Mouse (Mus musculus) thymus, adult 18-20 months (tissue): ENCODE measurements around the gene Osbpl8.

Source experiments
- DNase-seq, 2 experiments: peaks; one replicate each; pipeline ENCODE4 v3.0.0; 2022; ENCODE audit warnings: mixed read lengths in 2 of 2

Gene Osbpl8

GRCm38 (mm10) chr10:111242677-111243076 is 78.1 kb downstream of the Osbpl8 start:
- no peak for DNase-seq

- no peak for DNase-seq
Observed at GRCm38 (mm10) chr10:111247609-111248008, 83.1 kb downstream of the Osbpl8 start.

GRCm38 (mm10) chr10:111248177-111248576 is 83.6 kb downstream of the Osbpl8 start:
- DNase-seq = no peak

GRCm38 (mm10) chr10:111250192-111250591 is 85.6 kb downstream of the Osbpl8 start:
- DNase-seq = no peak

- no peak for DNase-seq
Observed at GRCm38 (mm10) chr10:111251666-111252065, 87.1 kb downstream of the Osbpl8 start.

GRCm38 (mm10) chr10:111255228-111255627 is 90.7 kb downstream of the Osbpl8 start:
- DNase-seq = no peak

DNA sequence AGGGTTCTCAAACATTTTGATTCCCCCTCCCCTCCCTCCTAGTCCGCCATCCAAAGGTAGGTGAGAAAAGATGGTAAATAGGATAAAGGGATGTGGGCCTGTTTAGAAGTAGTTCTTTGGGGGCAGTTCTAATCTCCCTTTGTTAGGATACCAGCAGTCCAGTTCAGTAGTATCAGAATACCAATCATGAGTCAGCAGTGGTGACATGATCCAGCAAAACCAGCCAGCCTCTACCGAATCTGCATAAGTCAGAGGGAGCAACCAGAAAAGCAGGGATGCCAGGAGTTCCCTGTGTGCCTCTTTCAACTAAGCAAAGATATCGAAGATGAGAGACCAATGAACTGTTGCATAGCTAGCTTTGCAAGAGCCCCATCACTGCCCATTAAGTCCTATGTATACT is 91.6 kb downstream of the Osbpl8 start:
- DNase-seq = no peak

- no peak for DNase-seq
Observed at GRCm38 (mm10) chr10:111257358-111257757, 92.8 kb downstream of the Osbpl8 start.

GRCm38 (mm10) chr10:111258256-111258655 is 93.7 kb downstream of the Osbpl8 start:
- no peak for DNase-seq

GRCm38 (mm10) chr10:111271687-111272086 is 107.1 kb downstream of the Osbpl8 start:
- DNase-seq = no peak

- DNase-seq = no peak
Observed at GRCm38 (mm10) chr10:111272905-111273304, 108.4 kb downstream of the Osbpl8 start.

DNA sequence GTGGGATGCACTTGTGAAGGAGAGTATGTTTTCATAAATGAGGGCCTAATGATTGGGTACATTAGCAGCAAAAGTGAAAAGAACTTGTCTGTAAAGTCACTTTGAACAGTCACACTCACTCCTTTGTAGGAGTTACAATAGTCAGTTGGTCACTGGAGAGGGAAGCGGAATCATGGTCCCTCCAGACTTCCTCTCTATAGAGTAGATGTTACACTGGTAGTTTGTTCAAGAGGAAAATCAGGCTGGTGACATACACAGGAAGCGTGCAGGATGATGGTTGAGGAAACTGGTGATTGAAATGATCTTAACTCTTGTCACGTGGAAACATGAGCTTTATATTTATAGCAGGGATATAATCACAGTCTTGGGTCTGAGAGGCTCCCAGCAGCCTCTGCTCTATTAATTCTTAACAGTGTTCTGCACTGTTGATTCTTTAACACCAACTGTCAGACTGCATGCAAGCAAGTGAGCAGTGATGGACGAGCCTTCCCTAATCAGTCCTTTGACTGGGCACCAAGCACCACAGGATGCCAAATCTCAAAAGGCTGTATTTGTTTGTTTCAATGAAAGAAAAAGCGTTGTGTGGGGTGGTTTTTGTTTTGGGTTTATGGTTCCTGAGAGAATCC is 109.0 kb downstream of the Osbpl8 start:
- DNase-seq = no peak

GRCm38 (mm10) chr10:111275822-111276221 is 111.3 kb downstream of the Osbpl8 start:
- DNase-seq = no peak

GRCm38 (mm10) chr10:111297631-111298030 is 133.1 kb downstream of the Osbpl8 start:
- no peak for DNase-seq

GRCm38 (mm10) chr10:111298140-111299098 is 133.9 kb downstream of the Osbpl8 start, which contains the start of gene Bbs10:
Bbs10 (plus strand) TSS chr10:111298679.
- DNase-seq = peak; percentile 87 to 92

- no peak for DNase-seq
Observed at GRCm38 (mm10) chr10:111299591-111299990, 135.0 kb downstream of the Osbpl8 start.

DNA sequence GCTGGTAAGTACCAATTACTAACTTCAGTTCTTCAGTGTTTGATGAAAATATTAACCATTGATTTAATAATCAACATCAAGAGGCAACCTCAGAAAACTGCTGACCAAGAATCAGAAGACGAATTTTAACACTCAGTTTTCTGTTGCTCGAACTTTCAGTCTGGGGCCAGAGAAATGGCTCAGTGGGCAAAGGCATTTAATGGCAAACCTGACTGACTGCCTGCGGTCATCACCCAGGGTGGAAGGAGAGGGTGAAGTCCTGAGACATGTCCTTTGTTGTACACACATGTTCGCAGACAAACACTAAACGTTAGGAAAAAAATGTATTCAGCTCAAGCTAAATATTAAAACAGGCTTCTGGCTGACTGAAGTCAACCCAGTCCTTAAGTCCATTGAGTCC is 136.5 kb downstream of the Osbpl8 start:
- DNase-seq = no peak

DNA sequence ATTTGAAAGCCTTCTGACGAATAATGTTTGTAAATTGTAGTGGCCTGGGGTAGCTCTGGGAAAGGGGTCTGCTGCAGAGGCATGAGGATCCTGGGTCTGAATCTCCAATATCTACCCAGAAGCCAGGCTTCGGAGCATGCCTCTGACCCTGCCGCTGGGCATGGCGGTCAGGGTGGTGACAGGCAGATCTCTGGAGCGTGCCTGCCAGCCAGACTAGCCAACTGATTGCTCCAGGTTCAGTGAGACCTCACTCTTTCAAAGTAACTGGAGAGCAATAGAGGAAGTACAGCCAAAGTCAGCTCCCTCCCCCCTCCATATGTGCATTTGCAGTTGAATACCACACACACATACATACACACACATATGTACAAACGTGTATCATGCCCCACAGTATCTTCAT is 137.9 kb downstream of the Osbpl8 start:
- DNase-seq = no peak

DNA sequence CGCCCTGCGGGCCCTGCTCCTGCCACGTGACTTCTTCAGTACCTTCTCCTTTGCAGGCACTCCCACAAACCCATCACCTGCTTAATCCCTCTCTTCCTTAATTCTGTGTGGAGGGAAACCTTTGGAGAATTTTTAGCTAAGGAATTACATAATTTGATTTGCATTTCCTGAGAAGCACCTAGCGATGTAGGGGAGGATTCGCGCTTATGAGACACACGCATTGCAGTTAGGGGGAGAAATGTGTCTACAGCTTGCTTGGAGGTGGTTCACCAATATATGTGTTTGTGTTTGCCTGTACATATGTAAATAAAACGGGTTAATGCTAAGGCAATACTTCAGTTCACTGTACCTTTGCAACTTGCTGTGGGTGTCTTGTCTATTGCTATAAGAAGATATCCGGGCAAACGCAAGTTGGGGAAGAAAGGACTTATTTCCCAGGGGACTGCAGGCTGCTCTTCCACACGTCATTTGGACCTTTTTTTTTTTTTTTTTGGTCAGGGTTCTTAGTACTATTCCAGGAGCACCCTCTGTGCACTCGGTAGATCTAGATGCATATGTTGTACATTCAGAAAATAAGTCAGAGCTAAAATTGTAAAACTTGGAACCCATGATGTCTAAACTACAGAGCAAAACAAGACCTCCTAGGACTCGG is 144.4 kb downstream of the Osbpl8 start:
- DNase-seq = no peak

DNA sequence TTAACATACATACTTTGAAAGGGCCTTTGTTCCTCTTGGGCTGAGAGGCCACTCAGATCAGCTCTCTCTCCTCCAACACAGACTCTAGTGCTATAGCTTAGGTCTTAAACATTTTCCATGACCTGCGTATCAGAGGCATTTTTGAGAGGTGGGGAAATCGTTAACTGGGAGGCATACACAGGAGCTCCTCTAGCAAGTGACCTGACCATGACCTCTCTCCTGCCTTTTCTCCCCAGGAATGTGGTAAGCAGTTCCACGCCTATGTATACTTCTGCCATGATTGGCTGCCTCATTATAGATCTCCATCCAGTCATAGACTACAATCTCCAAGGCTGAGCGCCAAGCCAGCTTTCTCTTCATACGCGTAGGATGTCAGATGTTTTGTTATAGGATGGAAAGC is 148.7 kb downstream of the Osbpl8 start:
- no peak for DNase-seq

DNA sequence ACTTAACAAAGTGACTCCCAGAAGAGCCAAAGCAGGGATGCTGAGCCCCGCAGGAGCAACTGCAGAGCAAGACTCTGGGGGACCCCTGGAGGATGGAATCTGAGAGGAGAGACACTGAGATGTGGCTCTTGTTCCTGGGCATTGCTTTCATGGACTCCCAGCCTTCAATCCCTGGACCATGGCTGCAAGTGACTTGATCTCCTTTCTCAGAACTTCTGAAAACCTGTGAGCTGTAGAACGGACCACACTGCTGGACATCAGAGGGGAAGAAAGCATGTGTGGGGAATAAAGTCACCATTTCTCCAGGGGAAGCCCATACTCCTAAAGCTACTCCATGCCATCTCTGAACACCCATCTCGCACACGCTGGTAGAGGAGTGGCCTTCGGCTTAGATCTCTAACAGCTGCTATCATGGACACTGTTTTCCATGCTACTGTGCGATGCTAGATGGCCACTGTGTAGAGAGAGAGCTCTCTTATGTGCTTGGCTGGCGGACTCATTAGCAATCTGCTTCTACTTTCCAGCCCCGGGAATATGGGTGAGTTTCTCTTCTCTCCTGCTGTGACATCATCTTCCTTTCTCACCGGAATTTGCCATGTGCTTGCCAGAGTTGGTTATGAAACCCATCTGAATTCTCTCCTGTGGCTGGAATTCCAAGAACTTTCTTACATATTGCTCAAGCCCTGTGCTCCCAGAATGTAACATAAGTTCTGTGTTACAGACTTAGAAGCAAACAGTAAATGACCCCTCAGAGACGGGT is 150.3 kb downstream of the Osbpl8 start:
- no peak for DNase-seq

- no peak for DNase-seq
Observed at GRCm38 (mm10) chr10:111315940-111316339, 151.4 kb downstream of the Osbpl8 start.

GRCm38 (mm10) chr10:111318021-111318420 is 153.5 kb downstream of the Osbpl8 start:
- no peak for DNase-seq
